Mouse (Mus musculus) E14TG2a.4 (cell line): Measurements from ENCODE around the gene Fcrl1.
A peak's percentile ranks its signal among the peaks of the same experiment; 100 is the strongest.
"Not testable (repeated sequence)": the region's sequence is repeated elsewhere in the genome, so short reads cannot be mapped to it uniquely, and the experiment has no call there.

Experiments
- H3K27me3 ChIP-seq: 2 replicates; pipeline ENCODE4 v1.6.1; 2014; ENCODE audit warnings: low read length, control low read depth; ENCODE audit not compliant: insufficient read depth
- H3K36me3 ChIP-seq: 2 replicates; pipeline ENCODE4 v1.6.1; 2014; ENCODE audit warnings: low read length, control low read depth; ENCODE audit not compliant: insufficient read depth
- H3K4me1 ChIP-seq: replicated peaks from 2 replicates; pipeline ENCODE4 v1.6.1; 2014; ENCODE audit warnings: low read depth, low read length, control low read depth
- H3K4me3 ChIP-seq: replicated peaks from 2 replicates; pipeline ENCODE4 v1.5.1; 2014; ENCODE audit warnings: mild to moderate bottlenecking, low read length
- H3K9me3 ChIP-seq: 2 replicates; pipeline ENCODE4 v1.6.1; 2014; ENCODE audit warnings: low read length, control low read depth
- CTCF ChIP-seq: conservative IDR thresholded peaks from 2 replicates; pipeline ENCODE4 v1.5.1; 2014; ENCODE audit warnings: low read length
- NANOG ChIP-seq: IDR thresholded peaks from 2 replicates; pipeline ENCODE4 v1.6.1; 2014; ENCODE audit warnings: borderline replicate concordance, low read length, mixed read lengths
- POU5F1 ChIP-seq: IDR thresholded peaks from 2 replicates; pipeline ENCODE4 v1.6.1; 2014; ENCODE audit warnings: low read length, borderline replicate concordance

Gene Fcrl1

GRCm38 (mm10) chr3:87369181-87369580 is 7.0 kb upstream of the Fcrl1 start:
- H3K36me3 ChIP-seq = no peaks in the 10 kb centered on the region
- no peaks in the 10 kb centered on the region for H3K27me3 ChIP-seq
- no peak for TF ChIP-seq POU5F1
- no peak for TF ChIP-seq CTCF
- TF ChIP-seq NANOG = no peak
- no peak overlapping the region for H3K4me3 ChIP-seq
- H3K9me3 ChIP-seq = no peaks in the 10 kb centered on the region
- 0 out of 2 replicates have a peak, but pooled peaks cover 1% of the 10 kb centered on the region for H3K4me1 ChIP-seq

- TF ChIP-seq CTCF (no peak), POU5F1 (no peak), NANOG (no peak)
- H3K27me3 ChIP-seq = no peaks in the 10 kb centered on the region
Observed at GRCm38 (mm10) chr3:87377228-87377627, 1.0 kb downstream of the Fcrl1 start.

GRCm38 (mm10) chr3:87377719-87378118 is 1.5 kb downstream of the Fcrl1 start:
- peak; percentile 5; the same call in 1 of the 2 replicates for TF ChIP-seq NANOG
- TF ChIP-seq POU5F1 = no peak
- TF ChIP-seq CTCF = no peak

More at GRCm38 (mm10) chr3:87377228-87377627, 1.0 kb downstream of the Fcrl1 start:
- Histone ChIP-seq H3K4me3 (no peak overlapping the region), H3K4me1 (peaks cover 16% of the 10 kb centered on the region), H3K36me3 (no peaks in the 10 kb centered on the region), H3K9me3 (no peaks in the 10 kb centered on the region)

GRCm38 (mm10) chr3:87379641-87380315 is 3.6 kb downstream of the Fcrl1 start:
- H3K4me3 ChIP-seq, H3K27me3 ChIP-seq, H3K36me3 ChIP-seq, H3K9me3 ChIP-seq: not testable (repeated sequence)
- H3K4me1 ChIP-seq = peaks cover 10% of the 10 kb centered on the region

More at GRCm38 (mm10) chr3:87377719-87378118, 1.5 kb downstream of the Fcrl1 start:
- no peaks in the 10 kb centered on the region for H3K27me3 ChIP-seq
- H3K9me3 ChIP-seq = no peaks in the 10 kb centered on the region
- H3K4me3 ChIP-seq = no peak overlapping the region
- H3K36me3 ChIP-seq = no peaks in the 10 kb centered on the region
- H3K4me1 ChIP-seq = peaks cover 16% of the 10 kb centered on the region

- Histone ChIP-seq H3K4me3 (no peak overlapping the region), H3K4me1 (peaks cover 10% of the 10 kb centered on the region), H3K9me3 (peaks cover 9% of the 10 kb centered on the region; the same call in 1 of the 2 replicates), H3K27me3 (no peaks in the 10 kb centered on the region), H3K36me3 (no peaks in the 10 kb centered on the region)
- no peak for TF ChIP-seq NANOG
- TF ChIP-seq POU5F1 = no peak
- no peak for TF ChIP-seq CTCF
Observed at GRCm38 (mm10) chr3:87381806-87382712, 5.9 kb downstream of the Fcrl1 start.

- Histone ChIP-seq H3K4me1 (no peaks in the 10 kb centered on the region), H3K4me3 (no peak overlapping the region), H3K27me3 (no peaks in the 10 kb centered on the region), H3K9me3 (peaks cover 9% of the 10 kb centered on the region; the same call in 1 of the 2 replicates), H3K36me3 (no peaks in the 10 kb centered on the region)
- TF ChIP-seq POU5F1 (no peak), CTCF (no peak), NANOG (no peak)
Observed at GRCm38 (mm10) chr3:87383308-87383707, 7.1 kb downstream of the Fcrl1 start.

GRCm38 (mm10) chr3:87385105-87385504 is 8.9 kb downstream of the Fcrl1 start:
- Histone ChIP-seq H3K36me3 (no peaks in the 10 kb centered on the region), H3K27me3 (no peaks in the 10 kb centered on the region; the same call in 1 of the 2 replicates), H3K9me3 (peaks cover 9% of the 10 kb centered on the region; the same call in 1 of the 2 replicates), H3K4me1 (no peaks in the 10 kb centered on the region), H3K4me3 (no peak overlapping the region)
- TF ChIP-seq NANOG = no peak
- no peak for TF ChIP-seq CTCF
- TF ChIP-seq POU5F1 = no peak

- TF ChIP-seq POU5F1 (no peak), CTCF (no peak), NANOG (no peak)
- no peak overlapping the region for H3K4me3 ChIP-seq
- no peaks in the 10 kb centered on the region for H3K36me3 ChIP-seq
- peaks cover 11% of the 10 kb centered on the region for H3K9me3 ChIP-seq
- H3K4me1 ChIP-seq = no peaks in the 10 kb centered on the region
- H3K27me3 ChIP-seq = no peaks in the 10 kb centered on the region; the same call in 1 of the 2 replicates
Observed at GRCm38 (mm10) chr3:87390935-87391334, 14.7 kb downstream of the Fcrl1 start.
